Mouse (Mus musculus): ENCODE results near the gene Cadps2.

- no peak for TF ChIP-seq UBTF (IDR thresholded peaks at IDR 0.05; ENCODE audit: low read depth, low read length)
- no peak for TF ChIP-seq JUND (conservative IDR thresholded peaks at IDR 0.05; ENCODE audit: low read depth, low read length)
- no peak for TF ChIP-seq MXI1 (IDR thresholded peaks at IDR 0.05; ENCODE audit: low read depth, low read length)
- TF ChIP-seq ZMIZ1 (IDR thresholded peaks at IDR 0.05; ENCODE audit: low read depth, low read length) = no peak
- TF ChIP-seq POLR2A (IDR thresholded peaks at IDR 0.05; ENCODE audit: low read depth, low read length) = no peak
- no peak for TF ChIP-seq MAX (IDR thresholded peaks at IDR 0.05; ENCODE audit: low read length)
- no peak for TF ChIP-seq CTCF (conservative IDR thresholded peaks at IDR 0.05 in 1 of 2, IDR thresholded peaks at IDR 0.05 in 1 of 2; ENCODE audit: low read depth in 2 of 2, low read length in 2 of 2)
- TF ChIP-seq USF2 (conservative IDR thresholded peaks at IDR 0.05; ENCODE audit: low read depth, low read length) = no peak
- no peak for TF ChIP-seq CHD2 (IDR thresholded peaks at IDR 0.05; ENCODE audit: low read length)
- no peak for TF ChIP-seq MEF2A (IDR thresholded peaks at IDR 0.05; ENCODE audit: borderline replicate concordance, low read depth, low read length)
- TF ChIP-seq POLR2AphosphoS2 (IDR thresholded peaks at IDR 0.05; ENCODE audit: low read depth, low read length) = no peak
- no peak for TF ChIP-seq GABPA (IDR thresholded peaks at IDR 0.05; ENCODE audit: insufficient replicate concordance, low read depth, low read length)
- no peak for TF ChIP-seq MAFK (IDR thresholded peaks at IDR 0.05; ENCODE audit: insufficient replicate concordance, low read length)
- TF ChIP-seq MYC (IDR thresholded peaks at IDR 0.05; ENCODE audit: low read depth, low read length) = no peak
Observed at GRCm38 (mm10) chr6:23280811-23281513, 558.3 kb downstream of the Cadps2 start.

Measured in CH12.LX (cell line).